Mouse (Mus musculus) lung, embryonic 15.5 days (tissue): Measurements from ENCODE around the gene Hsd17b14. TPM values are rescaled to one million over a fixed set of nuclear protein-coding genes. Genes with fewer than 3 reads are reported as not detected.
A peak's percentile ranks its signal among the peaks of the same experiment; 100 is the strongest.
"Not testable (repeated sequence)": the region's sequence is repeated elsewhere in the genome, so short reads cannot be mapped to it uniquely, and the experiment has no call there.

Experiments
- ATAC-seq: fragments of 200-750 bp; cut with Nextera tagmentation; 2 replicates; pipeline ENCODE4 v1.8.0; 2017; ENCODE audit warnings: moderate number of reproducible peaks, borderline replicate concordance; ENCODE audit not compliant: low FRiP score, low TSS enrichment; ENCODE audit errors: extremely low read depth
- H3K27ac ChIP-seq: fragments of 300-500 bp; sonication (generic); 2 replicates; pipeline ENCODE4 v1.5.1; 2015; ENCODE audit warnings: moderate library complexity, mild to moderate bottlenecking, inconsistent platforms
- H3K27me3 ChIP-seq: fragments of 300-500 bp; sonication (generic); 2 replicates; pipeline ENCODE4 v1.6.1; 2015; ENCODE audit warnings: inconsistent platforms
- H3K36me3 ChIP-seq: fragments of 300-500 bp; sonication (generic); 2 replicates; pipeline ENCODE4 v1.6.1; 2015; ENCODE audit warnings: inconsistent platforms
- H3K4me1 ChIP-seq: fragments of 300-500 bp; sonication (generic); 2 replicates; pipeline ENCODE4 v1.6.1; 2015; ENCODE audit warnings: inconsistent platforms
- H3K4me2 ChIP-seq: fragments of 300-500 bp; sonication (generic); 2 replicates; pipeline ENCODE4 v1.6.1; 2015; ENCODE audit warnings: inconsistent platforms, mild to moderate bottlenecking, moderate library complexity
- H3K4me3 ChIP-seq: fragments of 300-500 bp; sonication (generic); 2 replicates; pipeline ENCODE4 v1.5.1; 2015; ENCODE audit warnings: mild to moderate bottlenecking, inconsistent platforms
- H3K9ac ChIP-seq: fragments of 300-500 bp; sonication (generic); 2 replicates; pipeline ENCODE4 v1.6.1; 2015; ENCODE audit warnings: inconsistent platforms
- H3K9me3 ChIP-seq: fragments of 300-500 bp; sonication (generic); 2 replicates; pipeline ENCODE4 v1.6.1; 2016; ENCODE audit warnings: inconsistent platforms
- WGBS: fragments of 180-500 bp; shearing (Covaris S2); methylation state at CpG from one replicate; pipeline ENCODE4 v1.1.7; 2015; 5-methylcytosine and 5-hydroxymethylcytosine counted together
- polyA plus RNA-seq: library from polyadenylated mRNA; unstranded; fragments of >200 nt; fragmentation: Nextera tagmentation; extraction: Ambion mirVana; gene quantifications from 2 replicates; pipeline ENCODE4 v1.2.1, GENCODE M21; 2015

Hsd17b14 gene
- polyA plus RNA-seq, 1 experiment from 2014 or later: 1.7 TPM

- peak overlapping the region; percentile 63 for H3K9ac ChIP-seq
- H3K27ac ChIP-seq: peak overlapping the region; percentile 93
- peak; percentile 64 for ATAC-seq
- peaks cover 4% of the 10 kb centered on the region; the same call in 1 of the 2 replicates for H3K36me3 ChIP-seq
- WGBS: under 1% methylated on average over 28 of the region's 28 CpGs
- peak overlapping the region; percentile 61 for H3K4me3 ChIP-seq
- no peaks in the 10 kb centered on the region for H3K27me3 ChIP-seq
- peaks cover 36% of the 10 kb centered on the region for H3K4me1 ChIP-seq
- H3K4me2 ChIP-seq: peak overlapping the region; percentile 64
- no peaks in the 10 kb centered on the region for H3K9me3 ChIP-seq
These were observed 32.9 kb upstream of the Hsd17b14 start for GRCm38 (mm10) chr7:45521728-45522184.

GRCm38 (mm10) chr7:45522194-45522752 is 32.4 kb upstream of the Hsd17b14 start:
- H3K27ac ChIP-seq: 0 out of 2 replicates have a peak overlapping the region, but pooled peaks have one; percentile 93
- ATAC-seq: no peak
- peak overlapping the region; percentile 64 for H3K4me2 ChIP-seq
- H3K36me3 ChIP-seq: peaks cover 4% of the 10 kb centered on the region; the same call in 1 of the 2 replicates
- peaks cover 39% of the 10 kb centered on the region for H3K4me1 ChIP-seq
- no peaks in the 10 kb centered on the region for H3K27me3 ChIP-seq
- WGBS: 51% methylated on average over 16 of the region's 16 CpGs
- H3K9ac ChIP-seq: peak overlapping the region; percentile 63
- H3K9me3 ChIP-seq: no peaks in the 10 kb centered on the region
- peak overlapping the region; percentile 61 for H3K4me3 ChIP-seq

DNA sequence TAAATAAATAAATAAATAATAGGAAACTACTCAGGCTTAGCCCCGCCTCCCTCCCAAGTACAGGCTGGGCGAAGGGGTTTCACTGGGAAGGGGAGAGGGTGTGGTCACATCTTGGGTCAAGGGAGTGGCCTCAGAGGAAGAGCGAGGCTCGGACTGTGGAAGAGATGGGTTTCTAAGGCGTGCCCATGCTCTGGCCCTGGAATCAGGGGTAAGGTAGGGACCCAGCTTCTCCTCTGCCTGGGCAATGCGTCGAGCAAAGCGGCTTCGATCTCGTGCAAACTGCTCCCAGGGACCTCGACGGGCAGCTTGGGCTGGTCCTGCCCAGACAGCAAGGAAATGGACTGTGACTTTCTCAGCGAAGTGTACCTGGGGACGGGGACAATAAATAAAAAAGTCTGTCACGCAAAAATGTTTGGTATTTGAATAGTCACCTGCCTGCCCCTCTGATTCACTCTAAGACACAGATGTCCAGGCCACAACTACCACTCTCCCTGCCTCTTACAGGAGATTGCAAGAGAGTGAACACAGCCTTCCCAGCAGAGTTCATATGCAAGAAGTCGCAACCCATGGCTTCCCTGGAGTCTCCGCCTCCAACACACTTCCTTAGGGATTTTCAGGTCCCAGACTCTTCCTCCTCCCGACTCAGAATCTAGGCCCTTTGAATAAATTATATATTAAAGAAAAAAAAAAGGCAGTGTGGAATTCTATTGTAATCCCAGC is 31.6 kb upstream of the Hsd17b14 start:
- Histone ChIP-seq H3K27ac (no peak overlapping the region), H3K4me2 (0 out of 2 replicates have a peak overlapping the region, but pooled peaks have one; percentile 9), H3K9me3 (no peaks in the 10 kb centered on the region), H3K4me1 (peaks cover 39% of the 10 kb centered on the region), H3K9ac (no peak overlapping the region), H3K36me3 (peaks cover 4% of the 10 kb centered on the region; the same call in 1 of the 2 replicates), H3K27me3 (no peaks in the 10 kb centered on the region), H3K4me3 (0 out of 2 replicates have a peak overlapping the region, but pooled peaks have one; percentile 8)
- ATAC-seq: no peak
- WGBS: 72% methylated on average over 18 of the region's 18 CpGs

DNA sequence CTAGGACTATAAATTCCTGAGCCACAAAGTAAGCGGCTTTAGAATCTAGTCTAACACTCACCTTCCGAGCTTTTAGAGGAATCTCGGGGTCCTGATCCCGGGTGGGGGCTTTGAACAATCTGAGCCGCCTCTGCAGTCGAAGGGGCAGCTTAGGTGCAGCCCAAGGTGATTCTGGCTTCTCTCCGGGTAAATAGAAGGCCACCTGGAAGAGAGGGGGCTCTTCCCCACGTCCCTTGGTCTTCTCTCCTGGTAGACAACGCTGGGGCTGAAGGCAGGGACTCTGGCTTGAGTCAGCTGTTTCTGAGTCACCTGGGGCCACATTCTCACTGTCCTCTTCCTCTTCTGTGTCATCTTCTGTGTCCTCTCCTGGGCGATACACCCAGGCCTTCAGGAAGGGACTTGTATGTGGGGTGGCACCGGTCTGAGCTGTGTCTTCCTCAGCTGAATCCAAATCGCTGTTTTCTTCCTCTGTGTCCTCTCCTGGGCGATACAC is 31.0 kb upstream of the Hsd17b14 start:
- 0 out of 2 replicates have a peak overlapping the region, but pooled peaks have one; percentile 8 for H3K4me3 ChIP-seq
- ATAC-seq: no peak
- H3K9me3 ChIP-seq: no peaks in the 10 kb centered on the region
- no peak overlapping the region for H3K27ac ChIP-seq
- no peak overlapping the region for H3K9ac ChIP-seq
- 0 out of 2 replicates have a peak overlapping the region, but pooled peaks have one; percentile 9 for H3K4me2 ChIP-seq
- no peaks in the 10 kb centered on the region for H3K27me3 ChIP-seq
- peaks cover 39% of the 10 kb centered on the region for H3K4me1 ChIP-seq
- 81% methylated on average over 13 of the region's 13 CpGs for WGBS
- peaks cover 4% of the 10 kb centered on the region; the same call in 1 of the 2 replicates for H3K36me3 ChIP-seq

- H3K4me2 ChIP-seq: peak overlapping the region; percentile 71
- peak overlapping the region; percentile 92 for H3K9ac ChIP-seq
- ATAC-seq: no peak
- WGBS: 9% methylated on average over 12 of the region's 12 CpGs
- peak overlapping the region; percentile 84 for H3K4me3 ChIP-seq
- H3K27ac ChIP-seq: peak overlapping the region; percentile 85
- H3K36me3 ChIP-seq: peaks cover 4% of the 10 kb centered on the region; the same call in 1 of the 2 replicates
- H3K9me3 ChIP-seq: no peaks in the 10 kb centered on the region
- peaks cover 46% of the 10 kb centered on the region for H3K4me1 ChIP-seq
- H3K27me3 ChIP-seq: no peaks in the 10 kb centered on the region
These were observed 29.7 kb upstream of the Hsd17b14 start for GRCm38 (mm10) chr7:45524841-45525621.

- peak within 1 kb of the TSS; percentile 92 for H3K9ac ChIP-seq
- no peaks in the 10 kb centered on the region for H3K27me3 ChIP-seq
- WGBS: under 1% methylated on average over 54 of the region's 54 CpGs
- peak; percentile 75 for ATAC-seq
- peak within 1 kb of the TSS; percentile 84 for H3K4me3 ChIP-seq
- peaks cover 4% of the 10 kb centered on the region; the same call in 1 of the 2 replicates for H3K36me3 ChIP-seq
- H3K27ac ChIP-seq: peak within 1 kb of the TSS; percentile 85
- peak within 1 kb of the TSS; percentile 71 for H3K4me2 ChIP-seq
- no peaks in the 10 kb centered on the region for H3K9me3 ChIP-seq
- peaks cover 55% of the 10 kb centered on the region for H3K4me1 ChIP-seq
These were observed 28.8 kb upstream of the Hsd17b14 start, which contains the start of the genes Ppp1r15a and Plekha4 for GRCm38 (mm10) chr7:45525809-45526473. Gene Ppp1r15a, minus strand, starts transcription at chr7:45526268. Gene Plekha4, plus strand, starts transcription at chr7:45526330.

GRCm38 (mm10) chr7:45526474-45527120 is 28.1 kb upstream of the Hsd17b14 start:
- Histone ChIP-seq H3K9me3 (no peaks in the 10 kb centered on the region), H3K4me1 (peaks cover 50% of the 10 kb centered on the region), H3K4me2 (peak overlapping the region; percentile 71), H3K27me3 (no peaks in the 10 kb centered on the region), H3K36me3 (peaks cover 4% of the 10 kb centered on the region; the same call in 1 of the 2 replicates), H3K9ac (peak overlapping the region; percentile 92), H3K27ac (peak overlapping the region; percentile 85), H3K4me3 (peak overlapping the region; percentile 84)
- ATAC-seq: no peak
- 18% methylated on average over 7 of the region's 7 CpGs for WGBS

- H3K9ac ChIP-seq, ATAC-seq, H3K9me3 ChIP-seq, H3K36me3 ChIP-seq, H3K4me2 ChIP-seq, H3K27me3 ChIP-seq: not testable (repeated sequence)
- H3K4me3 ChIP-seq: 0 out of 2 replicates have a peak overlapping the region, but pooled peaks have one; percentile 84
- WGBS: 91% methylated on average over 6 of the region's 6 CpGs
- H3K27ac ChIP-seq: peak overlapping the region; percentile 85; the same call in 1 of the 2 replicates
- peaks cover 48% of the 10 kb centered on the region for H3K4me1 ChIP-seq
These were observed 27.5 kb upstream of the Hsd17b14 start for GRCm38 (mm10) chr7:45527169-45527568.

DNA sequence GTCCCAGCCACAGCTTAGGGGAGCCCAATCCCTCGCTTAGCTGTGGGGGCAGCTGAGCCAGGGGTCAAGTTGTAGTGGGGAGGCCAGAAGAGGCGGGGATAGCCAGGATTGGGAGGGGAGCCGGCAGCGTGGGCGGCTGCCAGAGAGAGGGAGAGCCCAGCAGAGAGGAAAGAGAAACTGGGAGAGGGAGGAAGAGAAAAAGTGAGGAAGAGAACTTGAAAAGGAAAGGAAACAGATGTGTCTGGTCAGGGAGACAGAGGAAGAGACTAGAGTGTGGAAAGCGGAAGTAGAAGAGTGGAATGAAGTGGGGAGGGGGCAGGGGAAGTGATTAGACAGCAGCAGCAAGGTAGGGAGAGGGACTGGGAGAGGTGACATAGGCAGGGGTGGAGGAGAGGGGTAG is 25.2 kb upstream of the Hsd17b14 start:
- Histone ChIP-seq H3K9ac (no peak overlapping the region), H3K4me2 (peak overlapping the region; percentile 1; the same call in 1 of the 2 replicates), H3K4me3 (no peak overlapping the region), H3K4me1 (peaks cover 30% of the 10 kb centered on the region), H3K9me3 (no peaks in the 10 kb centered on the region), H3K36me3 (no peaks in the 10 kb centered on the region), H3K27ac (peak overlapping the region; percentile 19; the same call in 1 of the 2 replicates), H3K27me3 (no peaks in the 10 kb centered on the region)
- WGBS: 8% methylated on average over 6 of the region's 6 CpGs
- ATAC-seq: no peak

- H3K4me3 ChIP-seq: no peak overlapping the region
- no peak overlapping the region for H3K27ac ChIP-seq
- H3K27me3 ChIP-seq: no peaks in the 10 kb centered on the region
- no peaks in the 10 kb centered on the region for H3K36me3 ChIP-seq
- H3K4me1 ChIP-seq: peaks cover 20% of the 10 kb centered on the region
- no peaks in the 10 kb centered on the region for H3K9me3 ChIP-seq
- no peak overlapping the region for H3K4me2 ChIP-seq
- WGBS: 46% methylated on average over 2 of the region's 2 CpGs
- no peak for ATAC-seq
- H3K9ac ChIP-seq: no peak overlapping the region; the same call in 1 of the 2 replicates
These were observed 24.1 kb upstream of the Hsd17b14 start for GRCm38 (mm10) chr7:45530643-45531042.
